Mouse (Mus musculus) adrenal gland, postnatal 10 days (tissue): Measurements from ENCODE around the gene Stxbp1. TPM values are rescaled to one million over a fixed set of nuclear protein-coding genes. Genes with fewer than 3 reads are reported as not detected.
"Not testable (repeated sequence)": the region's sequence is repeated elsewhere in the genome, so short reads cannot be mapped to it uniquely, and the experiment has no call there.

Experiments
- DNase-seq: peaks from one replicate; pipeline ENCODE4 v3.0.0; 2021; ENCODE audit warnings: mixed read lengths
- total RNA-seq, 2 experiments: library from RNA; stranded (reverse); gene quantifications; 2 replicates each; pipeline ENCODE4 v1.2.3; 2021

The Stxbp1 gene
- total RNA-seq, 2 experiments from 2014 or later, result 23.7 to 35.7 TPM

DNA sequence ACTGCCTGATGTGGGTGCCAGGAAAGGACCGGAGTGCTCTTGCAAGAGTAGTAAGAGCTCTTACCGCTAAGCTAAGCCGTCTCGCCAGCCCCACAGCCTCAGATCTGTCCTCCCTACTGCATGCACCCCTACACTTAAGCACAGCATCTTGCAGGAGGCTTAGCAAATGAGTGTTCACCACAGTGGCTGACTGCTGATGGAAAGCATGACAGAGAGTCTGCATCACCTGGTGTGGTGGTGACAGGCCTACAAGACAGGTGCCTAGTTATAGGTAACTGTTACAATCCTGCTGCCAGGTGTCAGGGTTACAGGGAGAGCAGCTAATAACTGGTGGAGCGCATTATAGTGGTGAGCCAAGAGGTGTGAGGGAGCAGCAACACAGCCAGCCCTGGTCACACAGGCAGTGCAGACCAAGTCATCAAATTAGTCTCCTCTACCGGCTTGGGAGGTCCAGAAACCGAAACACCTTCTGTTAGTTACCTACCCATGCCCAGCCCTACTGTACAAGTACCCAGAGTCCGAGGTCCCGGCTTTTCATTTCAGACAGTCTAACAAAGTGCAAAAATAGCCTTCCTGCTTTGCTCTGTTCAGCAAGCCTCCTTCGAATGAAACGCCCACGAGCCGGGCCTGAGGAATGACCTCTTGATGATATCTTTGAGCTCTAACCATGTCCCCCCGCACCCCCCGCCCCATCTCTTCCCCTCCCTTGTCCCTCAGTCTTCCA is 28.1 kb upstream of the Stxbp1 start:
- no peak for DNase-seq

DNA sequence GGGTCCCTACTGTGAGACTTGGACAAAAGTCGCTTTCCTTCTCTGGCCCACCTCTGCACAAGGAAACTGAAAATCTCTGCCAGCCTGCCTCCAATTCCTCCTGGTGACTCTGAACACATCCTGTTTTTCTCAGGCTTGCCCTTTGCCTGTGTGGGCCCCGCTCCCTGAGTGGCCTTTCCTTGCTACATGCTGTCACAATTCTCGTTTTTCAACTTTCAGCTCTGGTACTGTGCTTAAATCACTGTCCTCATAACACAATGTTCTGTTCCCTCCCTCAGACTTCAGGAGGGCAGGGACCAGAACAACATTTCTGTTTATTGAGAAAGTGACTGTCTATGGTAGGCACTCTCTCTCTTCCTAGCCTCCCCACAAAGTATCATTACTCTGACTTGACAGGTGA is 27.0 kb upstream of the Stxbp1 start:
- DNase-seq, result no peak

DNA sequence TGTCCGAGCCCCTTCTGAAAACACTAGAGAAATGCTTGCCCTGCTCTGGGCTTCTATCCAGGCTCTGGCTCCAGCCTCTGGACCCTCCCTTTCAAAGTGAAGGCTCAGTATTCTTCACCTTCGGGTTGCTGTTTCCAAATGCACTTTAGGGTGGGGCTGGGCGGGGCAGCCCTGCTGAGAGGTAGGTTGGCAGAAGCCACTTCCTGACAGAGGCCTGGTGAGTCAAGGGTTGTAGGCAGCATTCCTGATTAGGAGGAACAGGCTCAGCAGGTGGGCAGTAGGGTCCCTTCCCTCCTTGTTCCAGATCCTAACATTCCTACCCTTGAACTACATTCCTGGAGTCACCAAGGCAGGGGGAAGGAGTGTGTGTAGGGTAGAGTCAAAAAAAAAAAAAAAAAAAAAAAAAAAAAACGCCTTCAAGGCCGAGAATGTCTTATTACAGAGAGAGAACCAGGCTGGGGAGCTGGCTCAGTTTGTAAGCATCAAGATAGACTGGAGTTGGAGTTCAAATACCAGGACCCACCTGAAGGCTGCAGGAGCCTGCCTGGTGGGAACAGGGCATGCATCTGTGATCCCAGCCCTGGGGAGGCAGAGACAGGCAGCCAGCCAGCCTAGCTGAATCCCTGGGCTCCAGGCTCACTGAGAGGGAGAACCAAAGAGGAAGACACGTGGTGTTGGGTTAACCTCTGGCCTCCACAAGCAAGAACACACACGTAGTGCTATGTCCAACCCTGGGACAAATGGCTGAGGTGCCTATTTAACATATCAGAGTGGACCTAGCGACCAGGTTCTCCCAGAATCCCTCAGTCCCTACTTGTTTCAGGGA is 23.4 kb upstream of the Stxbp1 start:
- DNase-seq, result peak; percentile 25

DNA sequence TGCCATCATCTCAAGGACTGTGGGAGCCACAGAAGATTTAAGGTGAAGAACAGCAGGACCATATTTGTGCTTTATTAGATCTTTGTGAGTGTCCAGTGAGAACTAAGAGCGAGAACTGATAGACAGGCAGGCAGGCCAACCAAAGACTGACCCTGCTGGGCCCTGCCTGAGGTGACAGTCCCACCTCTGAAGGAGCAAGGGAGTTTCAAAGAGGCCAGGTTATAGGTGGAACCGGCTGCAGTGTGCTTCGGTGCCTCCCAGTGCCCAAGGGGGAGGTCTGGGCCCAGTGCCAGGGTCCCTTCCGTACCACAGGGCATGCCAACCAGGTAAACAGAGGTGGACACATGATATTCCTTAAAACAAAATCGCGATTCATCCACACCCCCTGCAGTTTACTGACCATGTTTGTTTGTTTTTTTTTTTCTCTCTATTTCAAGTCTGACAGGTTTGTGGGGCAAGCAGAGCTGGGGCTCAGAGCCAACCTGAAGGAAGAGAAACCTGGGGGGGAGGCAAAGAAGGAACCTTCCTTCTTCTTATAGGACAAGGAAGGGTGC is 22.8 kb upstream of the Stxbp1 start:
- DNase-seq, result no peak

DNA sequence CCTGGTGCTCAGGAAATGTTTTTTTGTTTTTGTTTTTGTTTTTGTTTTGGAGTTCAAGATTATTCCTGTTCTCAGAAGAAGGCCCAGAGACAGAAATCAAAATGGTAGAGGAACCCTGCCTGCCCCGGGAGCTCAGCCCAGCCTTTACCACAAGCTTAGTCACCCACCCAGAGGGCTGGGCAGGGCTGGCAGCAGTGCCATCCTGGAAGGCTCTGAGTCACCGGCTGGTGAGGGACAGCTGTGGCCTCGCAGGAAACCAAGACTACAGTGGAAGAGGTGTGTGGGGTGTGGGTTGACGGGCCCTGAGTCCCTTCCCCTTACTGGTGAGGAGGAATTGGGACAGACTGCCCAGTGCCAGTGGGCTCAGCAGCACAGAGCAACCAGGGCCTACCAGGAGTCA is 20.3 kb upstream of the Stxbp1 start:
- DNase-seq, result peak; percentile 70

DNA sequence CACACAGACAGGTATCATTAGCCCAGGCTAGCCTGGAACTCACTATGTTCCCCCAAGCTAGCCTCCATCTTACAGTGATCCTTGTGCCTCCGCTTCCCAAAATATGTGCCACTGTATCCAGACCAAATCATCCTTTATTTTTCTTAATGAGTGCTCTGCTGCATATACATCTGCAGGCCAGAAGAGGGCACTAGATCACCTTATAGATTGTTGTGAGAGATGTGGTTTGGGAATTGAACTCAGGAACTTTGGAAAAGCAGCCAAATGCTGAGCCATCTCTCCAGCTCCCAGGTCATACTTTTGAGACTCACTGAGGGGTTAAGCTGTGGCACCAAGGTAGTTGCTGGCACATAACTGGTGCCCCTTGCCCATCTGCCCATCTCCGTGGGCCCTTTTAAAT is 17.7 kb upstream of the Stxbp1 start:
- DNase-seq, result peak; percentile 32

DNA sequence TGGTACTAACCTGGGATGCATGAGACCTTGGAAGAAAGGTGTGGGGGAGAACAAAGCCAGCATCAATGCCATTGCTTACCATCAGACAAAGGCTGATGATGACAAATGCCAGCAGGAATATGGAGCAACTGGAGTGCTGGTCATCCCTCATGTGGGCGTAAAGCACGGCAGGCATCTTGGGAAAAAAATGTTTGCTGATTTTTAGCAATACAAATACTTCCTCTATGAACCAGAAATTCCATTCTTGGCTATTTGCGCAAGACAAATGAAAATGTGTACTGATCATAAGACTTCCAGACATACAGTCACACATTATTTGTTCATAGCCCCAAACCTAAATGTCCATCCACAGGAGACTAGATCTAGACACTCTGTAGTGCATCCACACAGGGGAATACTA is 16.3 kb upstream of the Stxbp1 start:
- DNase-seq, result no peak

DNA sequence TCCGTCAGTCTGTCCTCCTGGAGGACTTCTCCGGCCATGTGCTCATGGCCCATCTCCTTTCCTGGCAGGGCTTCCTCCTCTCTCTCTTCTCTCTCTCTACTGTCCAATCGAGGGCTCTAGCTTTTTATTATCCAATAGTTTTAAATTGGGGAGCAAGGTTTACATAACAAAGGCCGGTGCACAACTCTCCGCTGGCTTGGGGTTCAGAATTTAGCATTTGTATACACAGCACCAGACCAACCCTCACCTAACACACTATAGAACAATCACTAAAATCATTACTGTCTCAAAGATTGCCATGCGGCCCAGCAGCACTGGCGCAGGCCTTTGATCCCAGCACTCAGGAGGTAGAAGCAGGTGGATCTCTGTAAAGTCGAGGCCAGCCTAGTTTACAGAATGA is 13.8 kb upstream of the Stxbp1 start:
- DNase-seq, result no peak

DNA sequence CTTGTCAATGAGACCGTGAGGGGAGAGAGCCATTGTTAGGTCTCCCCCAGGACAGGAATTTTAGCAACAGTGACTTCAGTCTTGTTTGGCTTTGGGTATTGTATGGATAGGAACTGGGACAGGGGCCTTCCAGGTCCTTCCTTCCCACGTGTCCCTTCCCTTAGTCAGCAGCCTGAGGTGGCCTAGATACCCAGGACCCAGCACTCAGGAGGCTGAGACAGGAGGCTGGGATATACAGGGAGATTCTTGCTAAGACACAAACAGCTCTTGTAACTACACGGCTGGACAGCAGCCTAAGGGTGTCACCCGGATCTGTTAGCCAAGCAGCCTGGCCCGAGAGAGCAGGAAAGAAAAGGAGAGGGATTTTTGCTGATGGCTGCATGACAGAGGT is 12.6 kb upstream of the Stxbp1 start:
- no peak for DNase-seq

DNA sequence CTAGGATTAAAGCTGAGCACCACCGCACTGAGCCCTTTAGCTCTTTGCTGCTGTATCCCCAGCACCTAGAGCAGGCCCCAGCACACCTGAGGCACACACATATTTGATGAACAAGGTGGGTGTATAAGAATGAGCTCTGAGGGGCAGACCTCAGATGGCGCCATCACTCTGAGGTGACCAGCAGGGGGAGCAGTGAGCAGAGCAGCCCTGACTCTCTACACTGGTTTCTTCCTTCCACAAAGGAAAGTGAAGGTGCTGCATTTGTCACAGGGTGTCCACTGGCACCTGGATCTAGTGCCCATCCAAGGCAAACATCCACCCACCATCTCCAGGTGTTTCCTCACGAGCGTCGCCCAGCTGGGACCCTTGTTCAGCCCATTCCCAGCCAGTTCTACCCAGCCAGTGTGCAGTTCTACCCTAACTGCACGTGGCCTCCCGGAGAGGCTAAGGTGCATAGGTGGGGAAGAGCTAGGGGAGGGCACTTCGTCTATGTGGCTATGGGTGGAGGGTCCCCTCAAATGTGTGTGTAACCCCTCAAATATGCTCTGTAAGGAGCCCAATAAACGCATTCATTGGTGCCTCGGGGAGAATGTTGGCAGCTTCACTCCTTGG is 12.1 kb upstream of the Stxbp1 start:
- DNase-seq, result peak; percentile 77

DNA sequence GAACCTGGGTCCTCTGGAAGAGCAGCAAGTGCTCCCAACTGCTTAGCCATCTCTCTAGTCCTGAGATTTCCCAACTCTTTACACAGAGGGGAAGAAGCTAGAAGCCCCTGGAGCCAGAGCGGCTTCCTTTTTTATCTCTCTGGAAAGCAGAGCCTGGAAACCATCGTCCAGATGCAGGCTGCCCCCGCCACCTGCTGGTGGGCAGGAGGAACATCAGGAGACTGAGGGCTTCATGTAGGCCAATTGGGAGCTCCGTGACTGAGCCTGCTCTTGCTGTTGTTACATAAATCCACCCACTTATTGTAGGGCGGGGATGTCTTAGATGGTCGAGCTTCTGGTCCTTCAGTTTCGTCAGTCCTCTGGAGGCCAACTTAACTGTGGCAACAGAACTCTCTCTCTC is 10.5 kb upstream of the Stxbp1 start:
- peak; percentile 88 for DNase-seq

DNA sequence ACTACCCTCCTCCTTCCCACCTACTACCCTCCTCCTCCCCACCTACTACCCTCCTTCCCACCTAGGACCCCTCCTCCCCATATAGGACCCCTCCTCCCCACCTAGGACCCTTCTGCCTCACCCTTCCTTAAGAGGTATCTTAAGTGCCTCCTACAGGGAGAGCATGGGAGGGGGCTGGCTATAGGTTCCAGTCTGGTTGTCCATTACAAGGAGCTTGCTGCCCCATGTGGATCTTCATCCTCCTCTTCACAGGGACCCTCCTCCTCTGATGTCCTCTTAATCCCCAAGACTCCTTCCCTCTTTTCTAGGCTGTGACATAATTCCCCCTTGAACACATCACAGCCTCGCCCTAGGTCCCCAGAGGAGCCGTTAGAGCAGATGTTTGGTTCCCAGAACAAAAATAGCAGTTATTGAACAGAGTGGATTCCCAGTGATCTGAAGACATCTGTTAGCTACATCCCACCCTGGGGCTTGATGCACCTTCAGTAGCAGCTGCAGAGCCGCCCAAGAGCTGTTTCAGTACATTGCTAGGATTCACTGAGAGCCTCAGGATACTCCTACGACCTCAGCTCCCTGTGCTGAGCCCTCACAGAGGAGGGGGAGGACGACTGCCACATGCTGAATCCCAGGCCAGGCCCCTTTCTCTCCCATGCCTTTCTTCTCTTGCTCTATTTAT is 8.9 kb upstream of the Stxbp1 start:
- DNase-seq, result no peak

DNA sequence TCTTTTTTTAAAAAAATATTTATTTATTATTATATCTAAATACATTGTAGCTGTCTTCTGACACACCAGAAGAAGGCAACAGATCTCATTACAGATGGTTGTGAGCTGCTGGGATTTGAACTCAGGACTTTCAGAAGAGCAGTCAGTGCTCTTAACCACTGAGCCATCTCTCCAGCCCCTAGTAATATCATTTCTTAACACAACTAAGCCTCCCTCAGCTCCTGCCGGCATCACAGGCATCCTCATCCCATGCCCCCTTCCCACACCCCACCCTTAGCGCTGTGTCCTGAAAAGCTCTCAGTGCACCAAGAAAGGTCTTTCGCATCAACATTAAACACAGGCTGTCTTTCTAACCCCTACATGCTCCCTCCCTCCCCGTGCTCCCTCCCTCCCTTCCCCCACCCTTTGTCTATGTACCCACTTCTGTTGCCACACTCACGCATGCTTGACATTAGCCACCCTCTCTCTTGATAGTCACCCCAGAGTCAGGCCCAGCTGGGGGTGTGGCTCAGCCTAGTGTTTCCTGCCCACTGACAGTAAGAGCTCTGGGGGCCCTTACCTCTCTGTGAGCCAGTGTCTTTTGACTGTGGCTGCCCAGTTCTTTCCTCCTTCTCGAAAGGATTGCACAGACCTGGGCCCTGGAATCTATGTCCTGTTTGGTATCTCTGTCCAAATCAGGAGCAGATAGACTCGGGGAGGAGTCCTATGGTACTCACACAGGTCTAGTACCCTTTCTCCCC is 8.2 kb upstream of the Stxbp1 start:
- DNase-seq, result no peak

DNA sequence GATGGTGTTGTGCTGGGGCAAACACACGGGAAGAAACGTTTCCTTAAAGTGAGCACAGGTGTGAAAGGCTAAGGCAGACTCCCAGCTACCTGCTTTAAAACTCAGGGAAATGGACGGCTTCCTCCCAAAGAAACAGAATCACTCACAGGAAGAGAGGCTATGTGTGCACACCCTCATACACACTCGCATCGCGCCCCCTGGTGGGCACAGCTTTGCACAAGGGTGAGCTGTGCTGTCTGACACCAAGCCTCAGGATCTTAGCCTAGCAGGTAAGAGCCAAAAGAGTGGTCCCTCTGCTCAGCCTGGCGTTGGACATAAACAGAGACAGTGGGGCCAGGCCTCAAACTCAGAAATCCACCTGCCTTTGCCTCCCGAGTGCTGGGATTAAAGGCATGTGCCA is 7.2 kb upstream of the Stxbp1 start:
- DNase-seq, result peak; percentile 96

DNA sequence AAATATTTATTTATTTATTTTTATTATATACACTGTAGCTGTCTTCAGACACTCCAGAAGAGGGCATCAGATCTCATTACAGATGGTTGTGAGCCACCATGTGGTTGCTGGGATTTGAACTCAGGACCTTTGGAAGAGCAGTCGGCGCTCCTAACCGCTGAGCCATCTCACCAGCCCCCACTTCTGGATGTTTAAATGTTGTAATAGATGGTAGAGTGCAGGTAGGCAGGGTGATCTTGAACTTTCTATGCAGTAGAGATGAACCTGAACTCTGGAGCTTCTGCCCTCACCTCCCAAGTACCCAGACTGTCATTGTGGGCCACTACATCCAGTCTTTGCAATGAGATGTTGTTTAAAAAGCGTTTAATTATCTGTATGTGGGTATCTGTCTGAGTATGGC is 6.7 kb upstream of the Stxbp1 start:
- not testable (repeated sequence) for DNase-seq

DNA sequence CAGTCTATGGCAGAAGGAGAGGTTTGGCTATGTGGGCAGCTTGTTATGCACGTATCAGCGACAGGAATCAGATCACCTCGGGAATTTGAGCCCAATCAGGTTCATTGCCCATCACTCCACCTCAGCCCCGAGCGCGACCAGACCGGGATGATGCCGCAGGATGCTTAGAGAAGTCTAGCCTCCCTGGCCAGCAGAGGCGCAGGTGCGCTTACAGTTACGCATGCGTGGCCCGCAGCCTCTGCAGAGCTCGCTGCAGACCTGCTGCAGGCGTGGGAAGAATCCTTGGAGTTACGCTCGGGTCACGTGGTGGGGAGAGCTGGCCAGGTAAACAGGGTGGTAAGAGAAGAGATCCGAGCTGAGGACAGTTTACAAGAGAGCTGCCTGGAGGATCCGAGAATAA is 5.1 kb upstream of the Stxbp1 start:
- DNase-seq, result peak; percentile 51

DNA sequence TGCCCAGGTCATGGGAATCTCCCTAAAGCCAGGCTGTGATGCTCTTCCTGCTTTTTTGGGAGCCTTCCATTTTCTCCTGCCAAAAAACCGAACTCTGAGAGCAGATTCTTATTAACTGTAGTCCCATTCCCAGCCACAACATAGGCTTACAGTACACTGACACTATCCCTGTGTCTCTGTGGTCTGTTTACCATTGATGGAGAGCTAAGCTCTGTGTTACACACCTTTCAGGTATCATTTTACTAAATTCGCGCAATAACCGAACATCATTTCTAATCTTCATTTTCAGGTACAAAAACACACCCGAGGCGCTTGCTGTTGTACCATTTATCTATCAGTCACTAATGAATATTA is 400 bp upstream of the Stxbp1 start:
- no peak for DNase-seq

DNA sequence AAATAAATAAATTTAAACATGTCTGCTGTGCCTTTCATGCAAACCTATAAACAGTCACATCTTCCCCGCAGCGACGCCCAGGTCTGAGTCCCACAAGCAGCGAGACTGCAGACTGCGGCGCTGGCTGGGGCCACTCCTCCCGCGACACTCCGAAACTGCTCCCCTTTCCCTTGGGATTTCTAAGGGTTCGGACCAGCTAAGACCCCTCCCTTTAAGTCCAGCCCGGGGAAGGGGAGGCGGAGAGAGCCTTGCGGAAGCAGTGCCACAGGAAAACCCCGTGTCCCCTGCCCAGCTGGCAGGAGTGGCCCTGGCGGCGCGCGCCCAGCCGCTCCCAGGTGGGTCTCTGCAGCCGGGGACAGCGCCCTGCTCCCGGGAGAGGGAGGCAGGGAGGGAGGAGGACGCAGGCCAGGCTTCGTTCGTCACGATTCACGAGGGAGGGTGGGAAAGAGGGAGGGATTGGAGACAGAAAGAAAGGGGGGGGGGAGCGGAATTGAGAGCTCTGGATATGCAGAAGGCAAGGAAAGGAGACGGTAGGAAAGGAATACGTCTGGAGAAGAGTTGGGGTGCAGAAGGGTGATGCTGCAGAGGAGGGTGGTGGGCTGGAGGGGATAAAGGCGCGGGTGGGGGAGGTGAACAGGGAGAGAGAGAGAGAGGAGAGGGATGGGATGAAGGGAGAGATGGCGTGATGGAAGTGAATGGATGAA is 792 bp downstream of the Stxbp1 start:
- DNase-seq, result peak; percentile 76

DNA sequence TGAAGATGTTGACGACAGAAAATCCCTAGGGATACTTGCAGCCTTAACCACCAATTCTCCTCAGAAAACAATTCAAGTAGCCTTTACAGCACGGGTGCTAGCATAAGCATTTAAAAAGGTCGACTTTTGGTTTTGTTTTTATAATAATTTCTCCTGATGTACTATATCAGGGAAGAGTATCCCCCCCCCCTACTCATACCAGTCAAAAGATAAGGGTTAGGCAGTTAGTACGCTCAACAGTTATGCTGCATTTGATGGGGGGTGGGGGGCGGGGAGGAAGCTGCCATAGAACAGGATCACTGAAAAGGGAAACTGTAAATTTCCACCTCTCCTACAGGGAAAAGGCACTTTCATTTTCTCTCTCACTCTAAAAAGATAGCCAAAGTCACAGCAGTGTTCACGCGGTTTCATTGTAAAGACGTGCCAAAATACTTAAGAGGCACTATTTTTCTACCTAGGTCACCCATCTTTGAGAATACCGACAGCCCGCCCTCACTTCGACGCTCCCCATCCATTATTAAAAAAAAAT is 1.4 kb downstream of the Stxbp1 start:
- no peak for DNase-seq

DNA sequence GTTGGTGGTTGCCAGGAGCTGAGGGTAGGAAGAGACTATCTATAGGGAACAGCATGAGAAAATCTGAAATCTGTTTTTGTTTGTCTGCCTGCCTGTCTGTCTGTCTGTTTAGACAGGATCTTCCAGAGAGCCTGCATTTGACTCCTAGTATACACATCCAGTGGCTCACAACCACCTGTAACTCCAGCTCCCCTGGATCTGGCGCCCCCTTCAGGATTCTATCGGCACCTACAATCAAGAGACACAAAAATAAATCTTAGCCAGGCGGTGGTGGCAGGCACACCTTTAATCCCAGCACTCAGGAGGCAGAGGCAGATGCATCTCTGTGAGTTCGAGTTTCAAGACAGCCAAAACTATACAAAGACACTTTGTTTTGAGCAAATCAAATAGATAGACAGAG is 4.5 kb downstream of the Stxbp1 start:
- DNase-seq, result no peak

DNA sequence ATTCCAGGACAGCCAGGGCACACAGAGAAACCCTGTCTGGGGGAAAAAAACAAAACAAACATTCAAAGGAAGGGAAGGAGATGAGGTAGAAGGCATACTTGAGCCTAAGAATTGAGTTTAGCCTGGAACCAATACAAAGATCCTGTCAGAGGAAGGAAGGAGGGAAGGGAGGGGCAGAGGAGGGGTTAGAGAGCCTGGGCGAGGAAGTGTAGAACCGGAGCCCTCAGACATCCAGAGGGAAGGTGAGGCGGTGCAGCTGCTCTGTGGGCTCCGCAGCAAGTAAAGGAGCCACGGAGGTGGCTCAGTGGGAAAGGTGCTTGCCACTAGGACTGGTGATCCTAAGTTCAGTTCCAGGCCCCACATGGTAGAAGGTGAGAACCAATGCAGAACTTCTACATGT is 5.9 kb downstream of the Stxbp1 start:
- no peak for DNase-seq
